Mouse (Mus musculus): ENCODE results near the gene Smg5. TPM values are rescaled to one million over a fixed set of nuclear protein-coding genes. Genes with fewer than 3 reads are reported as not detected.

Gene Smg5
- polyA plus RNA-seq, 1 experiment from 2014 or later, result 11.8 TPM

DNA sequence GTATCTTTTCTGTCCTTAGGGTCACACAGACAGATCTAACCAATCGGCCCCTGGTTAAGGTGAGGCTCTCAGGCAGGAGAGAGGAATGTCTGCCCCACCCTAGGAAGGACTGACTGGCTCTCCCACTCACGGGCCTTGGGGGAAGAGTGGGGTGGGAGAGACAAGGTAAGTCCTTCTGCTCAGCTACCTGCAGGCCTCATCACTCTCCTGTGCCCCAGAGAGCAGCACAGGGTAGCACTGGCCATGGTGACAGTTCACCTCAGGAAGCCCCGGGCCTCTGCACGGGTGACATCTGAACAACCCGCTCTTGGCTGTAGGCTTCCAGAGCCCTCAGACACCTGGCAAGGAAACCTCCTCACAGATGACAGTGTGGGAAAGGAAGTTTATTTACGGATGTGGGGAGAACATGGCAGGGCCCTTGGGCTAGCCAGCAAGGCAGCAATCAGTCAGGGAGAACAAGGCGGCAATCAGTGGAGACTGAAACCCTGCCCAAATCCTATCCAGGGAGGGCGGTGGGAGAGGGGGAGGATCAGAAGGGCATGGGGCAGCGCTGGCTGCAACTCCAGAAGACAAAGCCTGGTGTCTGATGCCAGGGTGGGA is 57.8 kb downstream of the Smg5 start:
- no peak overlapping the region for H3K4me2 ChIP-seq (ENCODE audit: low read depth, low read length)
- no peak for TF ChIP-seq CTCF (IDR thresholded peaks at IDR 0.05; ENCODE audit: low read depth)
- no peak for TF ChIP-seq EP300 (IDR thresholded peaks at IDR 0.05; ENCODE audit: low read depth)
- WGBS (ENCODE audit: insufficient replicate concordance), result 87% methylated on average over 9 of the region's 9 CpGs
- H3K27me3 ChIP-seq (ENCODE audit: insufficient read depth, low read length), result no peaks in the 10 kb centered on the region
- no peak overlapping the region for H3K27ac ChIP-seq (ENCODE audit: low read depth)
- no peak overlapping the region for H3K9ac ChIP-seq (replicated peaks)
- H3K9me3 ChIP-seq (ENCODE audit: low read length), result no peaks in the 10 kb centered on the region
- no peaks in the 10 kb centered on the region; the same call in 1 of the 2 replicates for H3K4me1 ChIP-seq (ENCODE audit: insufficient read depth)
- peaks cover 16% of the 10 kb centered on the region for H3K36me3 ChIP-seq (replicated peaks; ENCODE audit: insufficient read depth, low read length)
- H3K4me3 ChIP-seq (ENCODE audit: low read depth, low read length), result no peak overlapping the region
- DNase-seq (no peak), ATAC-seq (no peak)

DNA sequence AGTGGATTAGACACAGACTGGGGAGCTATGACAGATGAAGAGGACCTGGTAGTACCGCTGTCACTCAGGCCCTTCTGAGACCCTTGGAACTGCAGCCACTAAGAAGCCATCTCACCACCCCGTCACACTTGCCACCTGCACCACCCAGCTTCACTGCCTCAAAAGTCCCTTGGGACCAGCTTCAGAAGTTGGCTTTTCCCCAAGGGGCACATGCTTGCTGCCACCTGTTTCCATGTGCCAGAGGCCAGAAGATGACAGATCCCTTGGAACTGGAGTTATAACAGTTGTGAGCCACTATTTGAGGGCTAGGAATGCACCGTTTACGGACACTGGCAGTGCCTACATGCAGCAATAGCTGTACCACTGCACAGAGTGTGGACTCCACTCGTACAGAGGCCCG is 59.2 kb downstream of the Smg5 start:
- DNase-seq (peak; percentile 37), ATAC-seq (peak; percentile 33; the same call in 1 of the 2 replicates)
- Histone ChIP-seq H3K4me3 (ENCODE audit: low read depth, low read length) (no peak overlapping the region), H3K9me3 (ENCODE audit: low read length) (no peaks in the 10 kb centered on the region), H3K4me1 (ENCODE audit: insufficient read depth) (no peaks in the 10 kb centered on the region; the same call in 1 of the 2 replicates), H3K27me3 (ENCODE audit: insufficient read depth, low read length) (no peaks in the 10 kb centered on the region), H3K27ac (ENCODE audit: low read depth) (peak overlapping the region; percentile 39), H3K4me2 (ENCODE audit: low read depth, low read length) (no peak overlapping the region), H3K9ac (replicated peaks) (no peak overlapping the region), H3K36me3 (replicated peaks; ENCODE audit: insufficient read depth, low read length) (peaks cover 24% of the 10 kb centered on the region)
- WGBS (ENCODE audit: insufficient replicate concordance), result 86% methylated on average over 6 of the region's 6 CpGs
- TF ChIP-seq EP300 (IDR thresholded peaks at IDR 0.05; ENCODE audit: low read depth), result no peak
- TF ChIP-seq CTCF (IDR thresholded peaks at IDR 0.05; ENCODE audit: low read depth), result no peak

DNA sequence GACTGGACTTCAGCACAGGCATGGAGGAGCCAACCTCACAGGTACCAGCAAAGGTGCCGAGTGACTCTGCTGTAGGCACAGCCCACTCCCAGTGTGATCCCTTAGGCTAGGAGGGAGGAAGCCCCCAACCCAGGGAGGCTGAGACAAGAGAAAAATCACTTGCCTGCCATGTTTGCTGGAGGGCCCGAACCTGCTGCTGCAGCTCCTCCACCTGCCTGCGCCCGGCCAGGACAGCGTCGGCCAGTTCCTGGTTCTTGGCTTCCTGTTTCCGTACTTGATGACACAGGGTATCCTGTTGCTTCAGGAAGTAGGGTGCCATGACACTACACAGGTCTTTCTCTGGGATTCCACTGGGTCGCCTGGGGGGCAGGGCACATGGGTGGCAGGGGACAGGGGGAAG is 59.7 kb downstream of the Smg5 start:
- H3K4me3 ChIP-seq (ENCODE audit: low read depth, low read length), result no peak overlapping the region
- peak overlapping the region; percentile 39; the same call in 1 of the 2 replicates for H3K27ac ChIP-seq (ENCODE audit: low read depth)
- no peak overlapping the region for H3K4me2 ChIP-seq (ENCODE audit: low read depth, low read length)
- no peak for TF ChIP-seq EP300 (IDR thresholded peaks at IDR 0.05; ENCODE audit: low read depth)
- TF ChIP-seq CTCF (IDR thresholded peaks at IDR 0.05; ENCODE audit: low read depth), result no peak
- no peak overlapping the region for H3K9ac ChIP-seq (replicated peaks)
- no peaks in the 10 kb centered on the region; the same call in 1 of the 2 replicates for H3K4me1 ChIP-seq (ENCODE audit: insufficient read depth)
- peak; percentile 25 for DNase-seq
- no peaks in the 10 kb centered on the region for H3K9me3 ChIP-seq (ENCODE audit: low read length)
- no peaks in the 10 kb centered on the region for H3K27me3 ChIP-seq (ENCODE audit: insufficient read depth, low read length)
- peaks cover 21% of the 10 kb centered on the region for H3K36me3 ChIP-seq (replicated peaks; ENCODE audit: insufficient read depth, low read length)
- ATAC-seq, result peak; percentile 15; the same call in 1 of the 2 replicates
- 62% methylated on average over 8 of the region's 8 CpGs for WGBS (ENCODE audit: insufficient replicate concordance)

DNA sequence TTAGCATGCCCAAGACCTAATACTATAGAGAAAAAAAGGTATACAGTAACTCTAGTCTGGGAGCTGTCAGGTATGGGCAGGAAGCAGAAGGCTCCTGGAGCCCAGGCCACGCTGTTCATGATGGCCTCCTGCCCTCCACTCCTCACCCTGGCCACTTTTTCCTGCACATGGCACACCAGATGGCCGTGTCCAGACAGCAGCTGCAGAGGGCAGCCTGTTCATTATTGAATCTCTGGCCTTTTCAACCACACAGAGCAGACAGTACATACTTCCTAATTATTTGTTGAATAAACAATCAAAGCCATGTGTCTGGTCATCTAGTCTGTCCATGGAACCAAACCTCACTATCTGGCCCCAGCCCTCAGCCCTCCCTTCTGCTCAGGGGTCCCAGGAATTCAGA is 62.6 kb downstream of the Smg5 start:
- ATAC-seq (no peak), DNase-seq (no peak)
- no peak overlapping the region for H3K4me2 ChIP-seq (ENCODE audit: low read depth, low read length)
- H3K9ac ChIP-seq (replicated peaks), result no peak overlapping the region
- WGBS (ENCODE audit: insufficient replicate concordance), result 88% methylated on average over 2 of the region's 2 CpGs
- H3K4me3 ChIP-seq (ENCODE audit: low read depth, low read length), result no peak overlapping the region
- no peaks in the 10 kb centered on the region for H3K9me3 ChIP-seq (ENCODE audit: low read length)
- H3K27me3 ChIP-seq (ENCODE audit: insufficient read depth, low read length), result no peaks in the 10 kb centered on the region
- H3K36me3 ChIP-seq (replicated peaks; ENCODE audit: insufficient read depth, low read length), result peaks cover 21% of the 10 kb centered on the region
- no peaks in the 10 kb centered on the region; the same call in 1 of the 2 replicates for H3K4me1 ChIP-seq (ENCODE audit: insufficient read depth)
- H3K27ac ChIP-seq (ENCODE audit: low read depth), result no peak overlapping the region
- no peak for TF ChIP-seq EP300 (IDR thresholded peaks at IDR 0.05; ENCODE audit: low read depth)

DNA sequence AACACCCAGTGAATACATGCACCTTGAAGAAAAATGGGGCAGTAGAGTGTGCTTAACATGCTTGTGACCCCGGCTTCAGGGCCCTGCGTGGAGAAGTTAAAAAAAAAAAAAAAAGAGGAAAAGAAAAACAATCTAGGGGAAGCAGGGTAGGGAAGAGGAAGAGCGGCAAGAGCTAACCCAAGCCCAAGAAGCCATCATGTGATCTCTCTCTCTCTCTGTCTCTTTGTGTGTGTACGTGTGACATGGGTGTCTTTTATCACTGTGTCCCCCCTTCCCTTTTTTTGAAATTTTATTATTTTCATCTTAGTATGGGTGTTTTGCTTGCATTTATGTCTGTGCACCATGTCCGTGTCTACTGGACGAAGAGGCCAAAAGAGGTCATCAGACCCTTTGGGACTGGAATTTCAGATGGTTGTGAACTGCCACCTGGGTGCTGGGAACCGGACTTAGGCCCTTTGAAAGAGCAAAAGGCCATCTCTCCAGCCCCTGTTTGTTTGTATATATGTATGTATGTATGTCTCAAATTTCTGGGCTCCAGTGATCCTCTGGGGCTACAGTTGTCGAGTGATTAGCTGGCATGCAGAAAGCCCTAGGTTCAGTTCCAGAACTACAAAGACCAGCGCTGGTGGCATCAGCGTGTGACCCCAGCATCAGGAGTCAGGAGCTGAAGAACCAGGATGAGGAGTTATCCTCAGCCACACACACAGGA is 67.6 kb downstream of the Smg5 start:
- Histone ChIP-seq H3K4me3 (ENCODE audit: low read depth, low read length) (no peak overlapping the region), H3K4me2 (ENCODE audit: low read depth, low read length) (no peak overlapping the region), H3K27me3 (ENCODE audit: insufficient read depth, low read length) (no peaks in the 10 kb centered on the region), H3K9ac (replicated peaks) (no peak overlapping the region), H3K4me1 (ENCODE audit: insufficient read depth) (peaks cover 9% of the 10 kb centered on the region), H3K27ac (ENCODE audit: low read depth) (no peak overlapping the region), H3K9me3 (ENCODE audit: low read length) (no peaks in the 10 kb centered on the region), H3K36me3 (replicated peaks; ENCODE audit: insufficient read depth, low read length) (peaks cover 19% of the 10 kb centered on the region)
- ATAC-seq (no peak), DNase-seq (no peak)
- WGBS (ENCODE audit: insufficient replicate concordance), result 79% methylated on average over 10 of the region's 10 CpGs
- TF ChIP-seq CTCF (IDR thresholded peaks at IDR 0.05; ENCODE audit: low read depth) (no peak), EP300 (IDR thresholded peaks at IDR 0.05; ENCODE audit: low read depth) (no peak)

DNA sequence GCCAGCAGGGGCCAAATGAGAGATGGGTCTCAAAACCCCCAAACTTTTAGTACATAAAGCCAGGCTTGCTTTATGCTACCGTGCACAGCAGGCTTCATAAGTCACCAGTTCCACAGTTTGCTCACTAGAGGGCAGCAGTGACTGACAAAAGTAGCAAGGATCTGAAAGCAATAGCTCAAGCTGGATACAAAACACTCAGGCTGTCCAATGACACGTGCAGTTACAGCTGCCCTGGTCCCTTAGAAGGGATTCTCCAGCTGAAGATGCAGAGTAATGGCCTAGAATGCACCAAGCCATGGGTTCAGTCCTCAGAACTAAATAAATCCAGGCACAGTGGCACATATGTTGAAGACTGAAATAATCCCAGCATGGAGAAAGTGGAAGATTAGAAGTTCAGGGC is 71.0 kb downstream of the Smg5 start:
- Histone ChIP-seq H3K9ac (replicated peaks) (no peak overlapping the region), H3K4me1 (ENCODE audit: insufficient read depth) (peaks cover 36% of the 10 kb centered on the region), H3K4me3 (ENCODE audit: low read depth, low read length) (no peak overlapping the region), H3K36me3 (replicated peaks; ENCODE audit: insufficient read depth, low read length) (peaks cover 12% of the 10 kb centered on the region), H3K9me3 (ENCODE audit: low read length) (no peaks in the 10 kb centered on the region), H3K27ac (ENCODE audit: low read depth) (no peak overlapping the region), H3K27me3 (ENCODE audit: insufficient read depth, low read length) (no peaks in the 10 kb centered on the region), H3K4me2 (ENCODE audit: low read depth, low read length) (no peak overlapping the region)
- no peak for TF ChIP-seq EP300 (IDR thresholded peaks at IDR 0.05; ENCODE audit: low read depth)
- TF ChIP-seq CTCF (IDR thresholded peaks at IDR 0.05; ENCODE audit: low read depth), result peak; percentile 96
- DNase-seq (peak; percentile 70), ATAC-seq (no peak)
- WGBS (ENCODE audit: insufficient replicate concordance), result 2% methylated on average over 2 of the region's 2 CpGs
